Mouse (Mus musculus): ENCODE measurements at regions not wholly inside any gene's neighbourhood (a gene's known extent, or its start where the extent isn't known, plus 50 kb on each side); places are given as distances from the start of the nearest gene placed in this dataset.

GRCm38 (mm10) chr5:74121861-74122630 is 53.8 kb upstream of the Usp46 start:
- Histone ChIP-seq H3K27ac (replicated peaks) (no peak overlapping the region), H3K4me3 (no peak overlapping the region), H3K9ac (no peak overlapping the region), H3K9me3 (no peaks in the 10 kb centered on the region), H3K4me2 (no peak overlapping the region), H3K4me1 (replicated peaks) (no peaks in the 10 kb centered on the region), H3K36me3 (no peaks in the 10 kb centered on the region), H3K27me3 (no peaks in the 10 kb centered on the region)
- 78% methylated on average over 9 of the region's 9 CpGs for WGBS
- no peak for ATAC-seq (ENCODE audit: low FRiP score, low read depth)

DNA sequence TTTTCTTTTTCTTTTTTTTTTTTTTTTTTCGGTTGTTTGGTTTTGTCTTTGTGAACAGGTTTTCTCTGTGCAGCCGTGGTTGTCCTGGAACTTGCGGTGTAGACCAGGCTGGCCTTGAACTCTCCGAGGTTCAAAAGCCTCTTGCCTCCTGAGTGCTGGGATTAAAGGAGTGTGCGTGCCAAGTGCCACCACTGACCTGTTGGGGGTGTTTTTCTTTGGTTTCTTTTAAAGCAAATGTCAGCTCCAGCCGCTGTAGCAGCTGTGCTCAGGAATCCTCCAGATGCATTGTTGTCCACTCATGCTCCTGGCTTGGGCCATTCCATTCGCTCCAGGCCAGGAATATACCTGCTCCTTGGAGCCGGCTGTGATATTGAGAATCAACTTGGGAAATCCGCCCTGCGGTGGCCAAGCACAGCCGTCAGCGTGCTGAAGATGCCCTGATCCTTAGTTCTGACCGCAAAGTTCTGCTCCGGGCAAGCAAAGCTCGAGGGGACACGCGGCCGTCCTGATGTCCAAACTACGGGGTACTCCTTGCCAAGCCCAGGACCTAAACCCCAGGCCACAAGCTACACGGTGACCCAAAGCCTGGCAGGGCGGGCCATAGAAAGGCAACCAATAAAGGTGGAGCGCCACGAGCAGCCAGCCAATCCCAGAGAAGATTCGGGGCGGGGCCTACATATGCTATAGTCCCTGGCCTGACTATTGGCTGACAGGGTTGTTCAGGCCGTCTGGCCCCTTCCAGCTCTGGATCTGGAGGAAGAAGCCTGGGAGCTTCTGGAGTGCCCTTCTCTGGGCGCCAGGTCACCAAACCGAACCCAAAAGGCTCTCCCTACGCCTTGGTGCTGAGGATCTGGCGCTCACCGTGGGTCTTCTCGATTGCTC is 58.0 kb upstream of the Usp46 start:
- WGBS = 67% methylated on average over 32 of the region's 32 CpGs

GRCm38 (mm10) chr5:74127518-74127917 is 59.3 kb upstream of the Usp46 start:
- Histone ChIP-seq H3K9me3 (no peaks in the 10 kb centered on the region), H3K4me3 (no peak overlapping the region), H3K36me3 (no peaks in the 10 kb centered on the region), H3K4me2 (no peak overlapping the region), H3K27ac (replicated peaks) (no peak overlapping the region), H3K9ac (no peak overlapping the region), H3K4me1 (replicated peaks) (no peaks in the 10 kb centered on the region), H3K27me3 (no peaks in the 10 kb centered on the region)
- 89% methylated on average over 6 of the region's 6 CpGs for WGBS
- ATAC-seq (ENCODE audit: low FRiP score, low read depth) = no peak

More for the DNA sequence above, 58.0 kb upstream of the Usp46 start:
- Histone ChIP-seq H3K27me3 (no peaks in the 10 kb centered on the region), H3K27ac (replicated peaks) (peak overlapping the region; percentile 31; the same call in 1 of the 2 replicates), H3K4me3 (peak overlapping the region; percentile 37), H3K4me2 (peak overlapping the region; percentile 48), H3K9ac (0 out of 2 replicates have a peak overlapping the region, but pooled peaks have one; percentile 26), H3K4me1 (replicated peaks) (no peaks in the 10 kb centered on the region), H3K36me3 (no peaks in the 10 kb centered on the region), H3K9me3 (no peaks in the 10 kb centered on the region)
- peak; percentile 95 for ATAC-seq (ENCODE audit: low FRiP score, low read depth)

DNA sequence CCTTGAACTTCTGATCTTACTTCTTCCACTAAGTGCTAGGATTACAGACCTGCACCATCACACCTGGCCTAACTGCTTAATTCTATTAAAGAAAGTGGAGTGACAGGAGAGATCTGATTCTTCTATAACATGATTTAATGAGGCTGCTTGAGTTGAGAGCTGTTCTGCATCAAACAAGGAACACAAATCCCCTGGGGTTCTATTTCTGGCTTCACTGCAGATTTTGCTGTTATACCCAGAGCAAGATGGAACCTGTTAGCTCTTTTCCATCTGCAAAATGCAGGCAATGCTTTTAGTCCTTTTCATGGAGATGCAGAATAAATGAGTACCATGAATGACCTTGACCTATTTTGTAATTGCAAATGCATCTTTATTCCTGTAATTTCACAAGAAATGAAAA is 61.4 kb upstream of the Usp46 start:
- Histone ChIP-seq H3K9me3 (no peaks in the 10 kb centered on the region), H3K9ac (no peak overlapping the region), H3K4me1 (replicated peaks) (no peaks in the 10 kb centered on the region), H3K27me3 (no peaks in the 10 kb centered on the region), H3K36me3 (no peaks in the 10 kb centered on the region), H3K27ac (replicated peaks) (no peak overlapping the region), H3K4me2 (no peak overlapping the region), H3K4me3 (no peak overlapping the region)
- no peak for ATAC-seq (ENCODE audit: low FRiP score, low read depth)

DNA sequence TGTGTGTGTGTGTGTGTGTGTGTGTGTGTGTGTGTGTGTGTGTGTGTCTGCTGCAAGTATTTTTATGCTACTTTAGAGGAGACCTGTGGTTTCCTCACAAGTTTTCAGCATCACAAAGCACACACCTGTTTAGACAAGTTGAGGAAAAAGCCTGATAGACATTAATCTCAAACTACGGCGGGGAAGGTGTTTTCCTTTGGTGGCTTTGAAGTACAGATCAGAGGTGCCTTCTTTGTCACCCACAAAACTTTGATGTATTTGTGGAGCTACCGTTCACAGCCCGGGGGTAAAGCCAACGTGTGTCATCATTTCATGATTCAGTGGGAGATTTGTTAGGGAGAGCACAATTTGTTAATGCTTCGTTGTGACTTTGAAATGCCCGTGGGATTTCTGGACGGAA is 62.4 kb upstream of the Rasl11b start:
- no peak for ATAC-seq (ENCODE audit: low FRiP score, low read depth)
- Histone ChIP-seq H3K27ac (replicated peaks) (no peak overlapping the region), H3K9ac (no peak overlapping the region), H3K4me1 (replicated peaks) (no peaks in the 10 kb centered on the region), H3K27me3 (no peaks in the 10 kb centered on the region), H3K4me3 (no peak overlapping the region), H3K9me3 (no peaks in the 10 kb centered on the region), H3K36me3 (no peaks in the 10 kb centered on the region), H3K4me2 (no peak overlapping the region)
- WGBS = 65% methylated on average over 8 of the region's 8 CpGs

DNA sequence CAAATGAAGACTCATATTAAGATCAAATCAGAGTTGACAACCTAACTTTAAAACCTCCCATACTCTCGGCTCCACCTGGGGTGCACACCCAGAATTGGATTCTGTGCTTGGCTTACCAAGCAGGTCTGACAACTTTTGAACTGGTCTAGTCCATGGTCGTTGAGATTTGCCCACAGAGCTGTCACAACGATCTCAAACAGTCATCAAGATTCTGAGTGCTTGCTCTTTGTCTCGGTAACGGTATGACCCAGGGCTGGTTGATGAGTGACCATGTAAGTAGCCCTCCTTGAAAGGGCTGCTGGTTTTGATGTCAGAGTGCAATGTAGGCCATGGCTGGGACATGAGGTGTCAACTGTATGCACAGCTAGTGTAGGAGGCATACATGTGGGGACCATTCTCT is 58.7 kb upstream of the Rasl11b start:
- no peak overlapping the region for H3K4me2 ChIP-seq
- no peak overlapping the region for H3K4me3 ChIP-seq
- H3K36me3 ChIP-seq = no peaks in the 10 kb centered on the region
- no peak overlapping the region for H3K27ac ChIP-seq (replicated peaks)
- WGBS = 72% methylated on average over 5 of the region's 5 CpGs
- no peak overlapping the region for H3K9ac ChIP-seq
- no peak for ATAC-seq (ENCODE audit: low FRiP score, low read depth)
- H3K4me1 ChIP-seq (replicated peaks) = no peaks in the 10 kb centered on the region
- no peaks in the 10 kb centered on the region for H3K9me3 ChIP-seq
- H3K27me3 ChIP-seq = no peaks in the 10 kb centered on the region

GRCm38 (mm10) chr5:74136868-74137439 is 58.1 kb upstream of the Rasl11b start:
- no peak for ATAC-seq (ENCODE audit: low FRiP score, low read depth)
- no peaks in the 10 kb centered on the region for H3K36me3 ChIP-seq
- H3K9me3 ChIP-seq = no peaks in the 10 kb centered on the region
- H3K27me3 ChIP-seq = no peaks in the 10 kb centered on the region
- no peak overlapping the region for H3K27ac ChIP-seq (replicated peaks)
- H3K4me3 ChIP-seq = no peak overlapping the region
- H3K9ac ChIP-seq = no peak overlapping the region
- H3K4me2 ChIP-seq = no peak overlapping the region
- 69% methylated on average over 5 of the region's 5 CpGs for WGBS
- no peaks in the 10 kb centered on the region for H3K4me1 ChIP-seq (replicated peaks)

- H3K4me3 ChIP-seq = no peak overlapping the region
- H3K9ac ChIP-seq = no peak overlapping the region
- H3K36me3 ChIP-seq = no peaks in the 10 kb centered on the region
- no peak overlapping the region for H3K4me2 ChIP-seq
- WGBS = 93% methylated on average over 4 of the region's 4 CpGs
- H3K4me1 ChIP-seq (replicated peaks) = no peaks in the 10 kb centered on the region
- no peaks in the 10 kb centered on the region for H3K27me3 ChIP-seq
- no peak for ATAC-seq (ENCODE audit: low FRiP score, low read depth)
- no peaks in the 10 kb centered on the region for H3K9me3 ChIP-seq
- no peak overlapping the region for H3K27ac ChIP-seq (replicated peaks)
Measured at GRCm38 (mm10) chr5:74143994-74144393, 51.1 kb upstream of the Rasl11b start.

- Histone ChIP-seq H3K9ac (no peak overlapping the region), H3K9me3 (no peaks in the 10 kb centered on the region), H3K36me3 (no peaks in the 10 kb centered on the region), H3K4me1 (replicated peaks) (no peaks in the 10 kb centered on the region), H3K27ac (replicated peaks) (no peak overlapping the region), H3K4me2 (no peak overlapping the region), H3K27me3 (no peaks in the 10 kb centered on the region), H3K4me3 (no peak overlapping the region)
- 93% methylated on average over 5 of the region's 5 CpGs for WGBS
- ATAC-seq (ENCODE audit: low FRiP score, low read depth) = no peak
Measured at GRCm38 (mm10) chr5:74144765-74145164, 50.3 kb upstream of the Rasl11b start.

Measured in hindbrain, embryonic 15.5 days (tissue).